Mouse (Mus musculus): ENCODE measurements at regions not wholly inside any gene's neighbourhood (a gene's known extent, or its start where the extent isn't known, plus 50 kb on each side); places are given as distances from the start of the nearest gene placed in this dataset.

GRCm38 (mm10) chr13:32649982-32650381 is 133.8 kb downstream of the Mylk4 start:
- 0 out of 2 replicates have a peak, but pooled peaks cover 3% of the 10 kb centered on the region for H3K4me1 ChIP-seq (ENCODE audit: control insufficient read depth, insufficient read depth, low read length)
- no peak overlapping the region for H3K27ac ChIP-seq (ENCODE audit: insufficient read depth, low read length)
- no peak overlapping the region for H3K4me3 ChIP-seq (ENCODE audit: insufficient read depth, low read length)
- TF ChIP-seq CTCF (IDR thresholded peaks at IDR 0.05; ENCODE audit: borderline replicate concordance, insufficient read depth, low read length), result no peak
- no peak for TF ChIP-seq POLR2A (IDR thresholded peaks at IDR 0.05; ENCODE audit: low read depth, low read length)

DNA sequence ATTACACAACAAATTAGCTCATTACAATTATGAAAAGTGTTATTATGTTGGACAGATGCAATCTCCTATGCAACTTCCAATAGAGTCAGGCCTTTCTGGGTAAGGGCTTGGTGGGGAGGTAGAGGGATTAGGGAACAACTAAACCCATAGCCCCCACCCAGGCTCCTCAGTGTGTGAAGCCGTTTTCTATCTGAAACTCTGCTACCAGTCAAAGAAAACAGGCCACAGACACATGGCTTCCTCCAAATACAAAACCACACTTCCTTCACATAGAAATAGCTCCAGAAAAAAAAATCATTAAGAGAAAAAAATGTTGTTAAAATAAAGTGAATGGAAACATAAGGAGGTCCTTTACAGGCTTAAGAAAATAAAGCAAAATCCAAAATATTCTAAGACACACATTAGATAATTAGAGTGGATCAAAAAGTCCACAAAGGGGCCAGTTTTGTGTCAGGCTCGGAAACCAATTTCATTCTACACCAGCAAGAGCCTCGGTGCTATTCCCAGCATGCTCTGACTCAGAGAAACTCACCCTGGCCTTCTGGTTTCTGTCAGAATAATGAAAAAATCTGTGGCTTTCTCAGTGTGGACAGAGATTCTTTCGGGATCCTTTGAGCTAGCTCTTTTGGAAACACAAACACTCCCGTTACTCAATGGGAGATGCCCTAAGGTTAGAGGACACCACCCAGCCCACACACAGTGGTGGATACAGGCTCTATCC is 140.6 kb downstream of the Mylk4 start:
- H3K27ac ChIP-seq (ENCODE audit: insufficient read depth, low read length), result no peak overlapping the region; the same call in 1 of the 2 replicates
- TF ChIP-seq POLR2A (IDR thresholded peaks at IDR 0.05; ENCODE audit: low read depth, low read length) (no peak), CTCF (IDR thresholded peaks at IDR 0.05; ENCODE audit: borderline replicate concordance, insufficient read depth, low read length) (no peak)
- H3K4me3 ChIP-seq (ENCODE audit: insufficient read depth, low read length), result no peak overlapping the region
- H3K4me1 ChIP-seq (ENCODE audit: control insufficient read depth, insufficient read depth, low read length), result peaks cover under 1% of the 10 kb centered on the region

DNA sequence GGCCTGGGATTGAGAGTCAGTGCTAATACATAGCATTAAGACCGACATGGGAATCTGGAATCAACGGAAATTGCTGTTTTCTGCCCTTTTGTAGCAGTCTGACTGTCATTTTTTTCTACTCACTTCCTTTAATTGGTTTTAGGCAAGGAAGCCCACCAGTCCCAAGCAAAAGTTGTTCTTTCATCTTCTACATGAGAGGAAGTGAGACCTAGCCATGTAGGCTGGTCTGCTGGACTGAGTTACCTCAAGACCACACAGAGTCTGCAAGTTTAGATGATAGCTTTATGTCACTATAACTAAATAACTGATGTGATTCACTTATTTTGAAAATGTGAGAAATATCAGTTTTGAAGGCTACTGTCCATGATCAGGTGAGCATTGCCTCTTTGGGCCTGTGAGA is 142.8 kb downstream of the Mylk4 start:
- H3K4me1 ChIP-seq (ENCODE audit: control insufficient read depth, insufficient read depth, low read length), result no peaks in the 10 kb centered on the region; the same call in none of the 2 replicates
- TF ChIP-seq CTCF (IDR thresholded peaks at IDR 0.05; ENCODE audit: borderline replicate concordance, insufficient read depth, low read length) (no peak), POLR2A (IDR thresholded peaks at IDR 0.05; ENCODE audit: low read depth, low read length) (no peak)
- no peak overlapping the region for H3K4me3 ChIP-seq (ENCODE audit: insufficient read depth, low read length)
- no peak overlapping the region for H3K27ac ChIP-seq (ENCODE audit: insufficient read depth, low read length)

- Histone ChIP-seq H3K4me1 (ENCODE audit: control insufficient read depth, insufficient read depth, low read length) (peaks cover 8% of the 10 kb centered on the region; the same call in 1 of the 2 replicates), H3K4me3 (ENCODE audit: insufficient read depth, low read length) (no peak overlapping the region), H3K27ac (ENCODE audit: insufficient read depth, low read length) (peak overlapping the region; percentile 71)
- no peak for TF ChIP-seq POLR2A (IDR thresholded peaks at IDR 0.05; ENCODE audit: low read depth, low read length)
- TF ChIP-seq CTCF (IDR thresholded peaks at IDR 0.05; ENCODE audit: borderline replicate concordance, insufficient read depth, low read length), result no peak
Observed at GRCm38 (mm10) chr13:32630122-32630732, 153.5 kb downstream of the Mylk4 start.

DNA sequence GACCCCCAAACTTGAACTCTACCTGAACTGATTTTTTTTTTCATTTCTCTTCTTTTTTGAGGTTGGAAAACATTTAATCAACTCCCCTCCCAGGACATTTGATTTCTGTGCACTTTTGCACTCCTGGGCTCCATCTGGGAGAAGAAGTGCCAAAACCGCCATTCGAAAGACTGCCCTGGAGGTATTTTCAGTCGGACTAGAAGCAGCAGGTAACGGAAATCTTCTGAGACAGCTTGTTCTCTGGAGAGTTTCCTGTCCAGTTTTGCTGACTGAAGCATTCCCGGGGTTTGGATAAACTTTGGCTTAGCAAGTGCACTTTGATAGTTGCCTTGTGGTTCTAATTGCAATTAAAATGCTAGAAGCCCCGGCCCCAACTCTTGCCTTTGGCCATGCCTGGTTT is 169.8 kb downstream of the Mylk4 start:
- no peak for TF ChIP-seq CTCF (IDR thresholded peaks at IDR 0.05; ENCODE audit: borderline replicate concordance, insufficient read depth, low read length)
- TF ChIP-seq POLR2A (IDR thresholded peaks at IDR 0.05; ENCODE audit: low read depth, low read length), result no peak
- Histone ChIP-seq H3K4me3 (ENCODE audit: insufficient read depth, low read length) (no peak overlapping the region), H3K27ac (ENCODE audit: insufficient read depth, low read length) (no peak overlapping the region), H3K4me1 (ENCODE audit: control insufficient read depth, insufficient read depth, low read length) (peaks cover 17% of the 10 kb centered on the region)

- H3K4me1 ChIP-seq (ENCODE audit: control insufficient read depth, insufficient read depth, low read length), result peaks cover 17% of the 10 kb centered on the region
- no peak overlapping the region for H3K4me3 ChIP-seq (ENCODE audit: insufficient read depth, low read length)
- H3K27ac ChIP-seq (ENCODE audit: insufficient read depth, low read length), result peak overlapping the region; percentile 38
- TF ChIP-seq POLR2A (IDR thresholded peaks at IDR 0.05; ENCODE audit: low read depth, low read length) (no peak), CTCF (IDR thresholded peaks at IDR 0.05; ENCODE audit: borderline replicate concordance, insufficient read depth, low read length) (no peak)
Observed at GRCm38 (mm10) chr13:32611551-32612295, 172.0 kb downstream of the Mylk4 start.

DNA sequence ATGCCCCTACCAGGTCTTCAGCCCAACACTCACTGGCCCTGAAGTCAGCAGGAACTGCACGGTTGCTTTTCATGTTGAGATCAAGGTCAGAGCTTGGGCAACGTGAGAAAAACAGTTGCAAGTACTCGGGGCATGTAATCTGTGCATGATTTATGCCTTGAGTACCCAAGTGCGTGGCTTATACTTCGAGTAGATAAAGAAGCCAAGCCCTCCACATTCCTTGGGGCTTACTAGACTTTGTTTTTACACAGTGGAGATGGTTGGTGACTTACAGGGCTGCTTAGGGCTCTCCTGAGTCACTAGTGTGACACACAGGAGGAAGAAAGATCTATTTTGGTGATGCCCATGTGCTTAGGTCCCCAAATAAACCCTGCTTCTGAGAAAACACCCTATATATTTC is 172.8 kb downstream of the Mylk4 start:
- H3K27ac ChIP-seq (ENCODE audit: insufficient read depth, low read length), result peak overlapping the region; percentile 38
- H3K4me1 ChIP-seq (ENCODE audit: control insufficient read depth, insufficient read depth, low read length), result peaks cover 17% of the 10 kb centered on the region
- TF ChIP-seq CTCF (IDR thresholded peaks at IDR 0.05; ENCODE audit: borderline replicate concordance, insufficient read depth, low read length) (no peak), POLR2A (IDR thresholded peaks at IDR 0.05; ENCODE audit: low read depth, low read length) (no peak)
- H3K4me3 ChIP-seq (ENCODE audit: insufficient read depth, low read length), result no peak overlapping the region

DNA sequence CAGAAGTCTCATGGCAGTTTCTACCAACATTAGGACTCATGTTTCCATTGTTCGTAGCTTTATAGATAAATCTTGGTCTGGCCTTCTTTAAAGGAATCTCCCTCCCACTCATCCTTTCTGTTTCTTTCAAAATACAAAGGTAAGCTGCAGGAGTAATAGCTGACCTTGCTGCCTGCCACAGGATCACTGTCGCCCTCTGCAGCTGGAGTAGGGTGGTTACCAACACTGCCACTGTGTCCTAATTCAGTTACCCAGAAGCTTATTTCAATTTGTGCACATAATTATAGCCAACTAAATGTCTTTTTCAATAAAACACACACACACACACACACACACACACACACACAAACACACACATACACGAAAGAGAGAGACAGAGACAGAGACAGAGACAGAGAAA is 175.3 kb downstream of the Mylk4 start:
- no peak overlapping the region for H3K4me3 ChIP-seq (ENCODE audit: insufficient read depth, low read length)
- no peak overlapping the region for H3K27ac ChIP-seq (ENCODE audit: insufficient read depth, low read length)
- TF ChIP-seq CTCF (IDR thresholded peaks at IDR 0.05; ENCODE audit: borderline replicate concordance, insufficient read depth, low read length) (peak; percentile 20; the same call in 1 of the 2 replicates), POLR2A (IDR thresholded peaks at IDR 0.05; ENCODE audit: low read depth, low read length) (no peak)
- H3K4me1 ChIP-seq (ENCODE audit: control insufficient read depth, insufficient read depth, low read length), result peaks cover 19% of the 10 kb centered on the region

DNA sequence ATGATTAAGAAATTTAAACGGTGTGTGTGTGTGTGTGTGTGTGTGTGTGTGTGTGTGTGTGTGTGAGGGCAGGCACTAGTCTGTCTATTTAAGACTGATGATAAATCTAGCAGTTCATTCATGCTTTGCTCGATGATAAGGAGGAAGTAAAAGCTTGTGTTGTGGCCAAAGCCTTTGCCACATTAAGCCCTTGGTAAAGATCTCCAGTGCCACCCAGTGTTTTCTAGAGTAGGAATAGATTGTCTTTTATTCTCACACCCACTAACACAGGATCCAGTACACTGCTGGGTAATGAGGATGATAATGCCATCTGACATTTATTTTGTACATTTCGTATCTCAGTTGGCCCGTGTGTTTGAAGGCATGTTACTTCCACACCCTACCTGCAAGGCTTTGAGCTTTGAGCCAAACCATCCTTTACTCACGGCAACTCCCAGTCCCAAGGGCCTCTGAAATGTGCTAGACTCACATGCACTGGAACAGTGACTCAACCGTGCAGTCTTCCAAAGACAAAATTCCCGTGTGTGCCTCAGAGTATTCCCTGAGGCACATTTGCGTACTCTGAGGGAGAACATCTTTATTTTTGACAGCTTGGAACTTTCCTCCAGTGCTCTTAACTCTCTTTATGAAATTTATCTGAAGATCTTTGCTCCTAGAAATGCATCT is 179.7 kb downstream of the Mylk4 start:
- H3K4me3 ChIP-seq (ENCODE audit: insufficient read depth, low read length), result no peak overlapping the region
- peaks cover 5% of the 10 kb centered on the region for H3K4me1 ChIP-seq (ENCODE audit: control insufficient read depth, insufficient read depth, low read length)
- TF ChIP-seq POLR2A (IDR thresholded peaks at IDR 0.05; ENCODE audit: low read depth, low read length), result no peak
- TF ChIP-seq CTCF (IDR thresholded peaks at IDR 0.05; ENCODE audit: borderline replicate concordance, insufficient read depth, low read length), result no peak
- no peak overlapping the region for H3K27ac ChIP-seq (ENCODE audit: insufficient read depth, low read length)
